Mouse (Mus musculus): Measurements from ENCODE around the gene Gm44503.

- no peak for TF ChIP-seq MAX (IDR thresholded peaks at IDR 0.05; ENCODE audit: low read depth)
- TF ChIP-seq MYOG (IDR thresholded peaks at IDR 0.05; ENCODE audit: control insufficient read depth in 1 of 3, insufficient read depth in 1 of 3, insufficient read length in 2 of 3, low read depth in 2 of 3) = no peak
- TF ChIP-seq E2F4 (IDR thresholded peaks at IDR 0.05; ENCODE audit: insufficient read depth) = no peak
- TF ChIP-seq POLR2A (IDR thresholded peaks at IDR 0.05; ENCODE audit: insufficient read length, low read depth) = no peak
Observed at GRCm38 (mm10) chr9:72954746-72955145, 3.9 kb upstream of the Gm44503 start.

Measured in myocyte (in vitro differentiated cells).